Mouse (Mus musculus): ENCODE data around the gene Med12l. TPM values are rescaled to one million over a fixed set of nuclear protein-coding genes. Genes with fewer than 3 reads are reported as not detected.

The Med12l gene
- total RNA-seq, 4 experiments from 2014 or later = 6.1 to 9.3 (median 6.6) TPM

DNA sequence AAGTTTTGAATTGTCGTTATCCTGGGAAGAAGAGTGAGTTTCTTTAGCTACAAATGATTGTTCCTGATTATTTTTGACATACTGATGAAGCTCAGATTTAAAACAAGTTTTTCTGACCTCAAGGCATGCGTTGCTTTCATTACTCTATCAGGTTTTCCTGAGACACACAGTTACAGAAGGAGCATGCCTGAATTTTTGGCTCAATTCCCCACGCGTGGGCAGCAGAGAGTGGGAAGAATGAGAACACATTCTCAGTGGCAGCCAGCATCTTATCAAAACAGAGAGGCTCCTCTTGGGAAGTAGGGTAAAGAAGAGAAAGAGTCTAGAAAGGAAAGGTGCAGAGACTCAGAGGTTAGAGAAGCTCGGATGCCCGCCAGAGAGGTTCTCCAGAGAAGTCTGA lies 237.8 kb downstream of the Med12l start:
- no peak for DNase-seq (ENCODE audit: low spot score)

DNA sequence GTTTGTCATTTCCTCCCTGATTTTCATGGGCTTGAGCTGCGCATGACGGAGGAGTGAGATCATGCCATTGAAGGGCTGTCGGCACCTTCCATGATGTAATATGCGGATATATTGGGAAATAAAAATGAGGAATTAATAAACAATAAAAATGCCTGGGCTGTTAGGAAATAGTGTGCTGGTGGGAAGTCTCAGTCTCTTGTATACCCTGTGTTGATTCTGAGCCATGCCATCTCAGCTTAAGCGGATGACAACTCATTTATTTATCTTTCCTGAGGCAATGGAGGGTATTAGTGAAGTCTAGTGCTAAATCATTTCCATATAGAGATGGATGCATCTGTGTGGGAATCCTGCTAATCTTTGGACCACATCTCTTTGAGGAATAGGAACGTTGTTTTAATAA lies 242.4 kb downstream of the Med12l start:
- DNase-seq (ENCODE audit: low spot score) = no peak

DNA sequence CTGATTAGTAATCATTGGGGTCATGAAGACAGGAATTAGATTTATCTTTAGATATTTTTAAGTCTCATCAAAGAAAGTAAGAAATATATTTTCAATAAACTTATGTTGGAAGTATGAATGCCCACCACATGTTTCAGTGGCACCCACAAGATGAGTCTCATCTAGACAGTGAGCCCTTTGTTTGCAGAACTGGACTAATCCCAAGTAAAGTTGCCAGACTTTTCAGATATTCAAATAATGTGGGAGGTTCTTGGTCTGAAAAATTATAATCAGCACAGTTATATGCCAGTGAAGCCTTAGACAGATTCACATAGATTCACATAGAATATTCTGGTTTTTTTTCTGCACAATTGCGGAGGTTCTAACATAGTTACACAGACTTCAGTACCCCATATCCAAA lies 244.8 kb downstream of the Med12l start:
- DNase-seq (ENCODE audit: low spot score) = no peak

DNA sequence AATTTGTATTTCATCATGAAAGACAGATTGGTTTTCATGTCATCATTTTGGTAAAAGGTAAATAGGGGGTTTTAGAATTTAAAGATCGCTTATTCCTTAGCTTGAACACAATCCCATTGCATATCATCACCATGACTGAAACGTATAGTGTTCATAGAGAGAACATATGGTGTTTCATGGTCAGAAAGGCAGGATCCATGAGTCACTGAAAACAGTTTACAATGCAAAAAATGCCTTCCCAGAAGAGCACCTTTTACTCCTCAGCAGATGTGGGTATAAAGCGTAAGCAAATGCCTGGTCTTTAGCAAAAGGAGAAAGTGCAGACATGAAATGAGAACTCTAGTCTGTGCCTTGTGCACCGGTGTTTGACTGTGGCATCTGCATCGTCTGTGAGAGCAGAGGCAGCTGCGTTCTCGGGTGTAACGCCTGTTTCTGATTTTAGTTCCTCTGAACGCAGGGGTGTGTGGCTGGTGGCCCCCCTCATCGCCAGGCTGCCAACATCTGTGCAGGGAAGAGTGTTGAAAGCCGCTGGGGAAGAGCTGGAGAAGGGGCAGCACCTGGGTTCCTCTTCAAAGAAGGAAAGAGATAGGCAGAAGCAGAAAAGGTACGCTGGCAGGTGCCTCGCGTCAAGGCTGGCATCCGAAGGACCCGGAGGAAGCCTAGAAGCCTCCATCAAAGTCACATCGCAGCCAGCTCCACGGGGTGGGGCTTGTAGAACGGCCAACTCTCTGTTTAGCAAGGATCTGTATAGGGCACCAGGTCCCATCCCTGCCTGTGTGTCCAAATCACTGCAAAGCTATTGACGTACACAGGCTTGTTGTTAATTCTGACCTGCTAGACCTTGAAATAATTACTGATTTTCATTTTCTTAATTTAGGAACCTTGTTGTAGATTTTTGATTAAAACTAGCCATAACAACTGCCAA lies 252.4 kb downstream of the Med12l start:
- no peak for DNase-seq (ENCODE audit: low spot score)

DNA sequence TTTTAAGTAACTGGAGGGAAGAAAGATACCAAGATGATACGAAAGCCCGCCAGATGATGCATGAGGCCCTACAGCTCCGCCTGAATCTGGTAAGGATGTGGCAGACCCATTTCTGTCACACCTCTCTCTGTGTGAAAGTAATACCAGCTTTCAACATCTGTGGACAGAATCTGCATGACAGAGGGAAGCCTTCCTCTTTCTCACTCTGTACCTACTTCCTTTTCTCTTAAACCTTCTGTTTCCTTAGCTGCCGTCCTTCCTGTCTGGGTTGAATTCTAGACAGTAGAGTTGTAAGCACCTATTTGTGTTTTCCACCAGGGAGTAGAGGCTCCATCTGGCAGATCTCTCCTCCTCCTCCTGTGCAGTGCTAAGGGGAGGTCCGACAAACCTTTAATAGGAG lies 255.1 kb downstream of the Med12l start:
- no peak for DNase-seq (ENCODE audit: low spot score)

DNA sequence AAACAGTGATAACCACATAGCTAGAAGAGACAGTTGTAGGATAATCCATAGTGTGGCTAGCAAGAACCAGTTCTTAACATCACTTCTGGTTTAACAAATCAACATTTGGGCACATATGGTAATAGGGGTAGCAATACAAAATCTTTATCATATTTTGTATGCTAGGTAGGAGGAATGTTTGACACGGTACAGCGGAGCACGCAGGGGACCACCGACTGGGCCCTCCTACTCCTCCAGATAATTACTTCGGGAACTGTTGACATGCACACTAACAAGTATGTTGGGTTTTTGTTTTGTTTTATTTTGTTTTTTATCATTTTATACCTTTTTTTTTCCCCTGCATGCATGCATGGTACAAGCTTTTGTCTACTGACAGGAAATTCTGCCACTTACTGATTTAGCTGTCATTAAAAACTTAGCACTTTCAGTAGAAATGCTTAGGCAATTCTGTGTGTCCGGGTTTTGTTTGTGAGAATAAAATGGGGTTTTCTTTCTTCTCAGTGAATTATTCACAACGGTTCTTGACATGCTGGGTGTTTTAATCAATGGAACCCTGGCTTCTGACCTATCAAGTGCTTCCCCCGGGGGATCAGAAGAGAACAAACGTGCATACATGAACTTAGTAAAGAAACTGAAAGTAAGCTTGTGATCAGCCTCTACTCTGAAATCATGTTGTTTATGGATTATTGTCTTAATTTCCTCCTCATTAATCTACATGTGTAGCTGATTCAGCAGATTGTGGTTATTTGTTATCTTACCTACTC lies 256.3 kb downstream of the Med12l start:
- DNase-seq (ENCODE audit: low spot score) = no peak

DNA sequence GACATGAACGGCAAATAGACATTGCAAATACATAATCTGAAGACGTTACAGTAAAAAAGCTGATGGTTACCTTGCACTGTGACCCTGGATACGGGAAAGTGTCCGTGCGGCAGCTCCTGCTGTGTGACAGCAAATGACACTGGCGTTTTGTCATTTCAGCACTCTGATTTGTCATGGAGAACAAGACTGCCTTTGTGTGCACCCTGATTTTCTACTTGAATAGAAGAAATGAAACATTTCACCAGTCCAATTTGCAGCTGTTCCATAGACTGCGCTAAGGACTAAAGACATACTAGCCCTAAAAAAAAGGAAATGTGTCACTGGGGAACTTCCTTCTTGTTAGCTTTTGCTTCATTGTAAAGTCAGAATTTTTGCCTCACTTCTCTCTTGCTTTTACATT lies 257.1 kb downstream of the Med12l start, which contains the start of gene P2ry12:
P2ry12 (minus strand) TSS at position 168 of the 400 bp plus-strand sequence.
- DNase-seq (ENCODE audit: low spot score) = peak; percentile 21

DNA sequence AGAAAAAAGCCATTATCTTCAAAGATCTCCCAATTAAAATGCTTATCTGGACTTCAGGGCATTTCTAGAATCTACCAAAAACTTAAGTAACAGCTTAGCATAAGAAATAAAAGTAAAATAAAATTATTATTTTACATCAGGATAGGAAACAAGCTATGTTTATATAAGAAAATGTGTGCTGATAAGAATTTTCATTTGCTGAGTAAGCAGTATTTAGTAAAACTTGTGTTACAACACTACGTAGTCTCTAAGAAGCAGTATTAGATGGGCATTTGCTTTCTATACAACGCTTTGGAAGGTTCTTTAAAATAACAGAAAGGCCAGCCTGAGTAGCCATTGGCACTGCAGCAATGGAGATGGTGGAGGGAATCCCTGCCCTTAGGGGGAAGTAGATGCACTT lies 257.8 kb downstream of the Med12l start:
- DNase-seq (ENCODE audit: low spot score) = no peak

DNA sequence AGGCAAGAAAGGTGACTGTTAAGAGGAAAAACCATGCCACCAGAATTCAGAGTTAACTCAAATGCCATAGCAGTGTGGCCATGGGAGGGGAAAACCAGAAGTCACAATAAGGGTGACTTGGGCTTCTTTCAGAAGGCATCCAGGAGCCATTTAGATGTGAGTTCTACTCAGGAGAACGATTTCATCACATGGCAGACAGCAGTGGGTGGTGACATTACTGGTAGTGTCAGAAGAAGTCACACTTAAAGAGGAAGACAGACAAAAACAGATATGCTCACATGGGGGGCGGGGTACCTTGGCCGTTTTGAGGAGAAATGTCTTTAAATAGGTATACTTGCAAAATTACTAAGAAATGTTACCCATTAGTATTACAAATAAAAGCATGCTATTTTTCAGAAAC lies 258.4 kb downstream of the Med12l start:
- DNase-seq (ENCODE audit: low spot score) = no peak

DNA sequence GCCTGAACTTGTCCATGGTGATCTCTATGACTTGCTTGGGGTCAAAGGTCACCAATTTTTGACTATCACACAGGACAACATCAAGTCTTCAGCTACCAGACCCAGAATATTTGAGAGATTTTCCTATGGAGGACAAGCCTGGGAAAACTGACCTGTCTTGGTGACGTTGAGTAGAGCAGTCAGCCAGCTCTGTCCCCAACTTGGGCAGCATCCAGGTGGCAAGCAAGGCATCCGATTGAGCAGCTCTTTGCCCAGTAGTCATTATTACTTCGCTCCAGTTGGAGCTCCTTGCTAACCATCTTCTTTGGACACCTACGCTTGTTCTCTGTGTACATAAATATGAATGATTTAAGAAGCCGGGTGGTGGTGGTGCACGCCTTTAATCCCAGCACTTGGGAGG lies 265.2 kb downstream of the Med12l start:
- no peak for DNase-seq (ENCODE audit: low spot score)

DNA sequence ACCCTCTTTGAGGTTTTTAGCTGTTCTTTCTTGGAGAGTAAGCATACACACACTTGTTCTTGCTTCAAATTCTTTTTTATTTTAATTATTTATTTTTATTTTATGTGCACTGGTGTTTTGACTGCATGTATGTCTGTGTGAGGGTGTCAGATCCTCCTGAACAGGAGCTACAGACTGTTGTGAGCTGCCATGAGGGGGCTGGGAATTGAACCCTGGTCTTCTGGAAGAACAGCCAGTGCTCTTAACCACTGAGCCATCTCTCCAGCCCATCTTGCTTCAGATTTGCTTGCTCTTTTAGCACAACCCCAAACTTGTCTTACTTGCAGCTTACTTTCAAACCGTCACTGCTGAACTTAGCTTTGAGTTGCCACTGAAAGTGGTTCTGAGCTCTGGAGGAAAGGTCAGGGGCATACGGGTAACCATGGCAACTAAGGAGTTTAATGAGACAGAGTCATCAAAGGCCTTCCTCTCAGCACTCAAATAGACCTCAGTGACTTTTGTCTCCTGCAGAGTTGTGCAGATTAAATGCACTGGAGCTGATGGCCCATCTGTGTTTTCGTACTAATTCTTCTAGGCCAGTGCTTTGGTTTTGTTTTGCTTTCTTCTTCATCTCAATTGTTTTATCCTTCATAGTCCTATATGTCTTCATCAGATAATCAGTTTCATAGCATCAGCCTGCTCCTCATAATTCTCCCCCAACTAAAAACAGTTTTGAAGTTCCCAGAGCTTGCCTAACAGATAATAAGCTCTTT lies 272.1 kb downstream of the Med12l start:
- no peak for DNase-seq (ENCODE audit: low spot score)

DNA sequence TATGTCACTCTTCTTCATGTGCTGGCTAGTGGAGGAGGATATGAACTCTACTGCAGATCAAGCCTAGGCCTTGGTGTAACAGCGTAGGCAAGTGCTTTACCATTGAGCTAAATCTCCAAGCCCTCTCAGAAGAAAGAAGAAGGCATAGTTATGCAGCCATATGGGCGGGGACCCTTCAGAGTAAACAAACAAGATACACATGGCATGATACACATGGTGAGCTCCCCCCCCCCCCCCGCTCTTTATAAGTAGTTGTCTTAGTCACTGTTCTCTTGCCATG lies 272.6 kb downstream of the Med12l start:
- no peak for DNase-seq (ENCODE audit: low spot score)

DNA sequence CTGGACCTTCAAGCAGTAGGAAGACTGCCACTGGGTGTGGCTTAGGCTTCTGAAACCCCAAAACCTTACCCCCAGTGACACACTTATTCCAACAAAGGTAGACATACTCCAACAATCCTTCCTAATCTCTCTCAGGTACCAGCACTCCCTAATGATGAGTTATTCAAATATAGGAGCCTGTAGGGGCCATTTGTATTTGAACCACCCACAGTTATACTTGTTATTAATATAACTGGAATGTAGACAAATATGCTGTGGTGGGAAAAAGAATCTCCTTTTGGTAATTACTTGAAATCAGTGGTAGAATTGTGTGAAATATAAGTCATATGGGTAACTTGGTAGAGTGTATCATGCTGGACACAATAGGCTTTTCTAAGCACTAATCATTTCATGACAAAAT lies 273.0 kb downstream of the Med12l start:
- no peak for DNase-seq (ENCODE audit: low spot score)

DNA sequence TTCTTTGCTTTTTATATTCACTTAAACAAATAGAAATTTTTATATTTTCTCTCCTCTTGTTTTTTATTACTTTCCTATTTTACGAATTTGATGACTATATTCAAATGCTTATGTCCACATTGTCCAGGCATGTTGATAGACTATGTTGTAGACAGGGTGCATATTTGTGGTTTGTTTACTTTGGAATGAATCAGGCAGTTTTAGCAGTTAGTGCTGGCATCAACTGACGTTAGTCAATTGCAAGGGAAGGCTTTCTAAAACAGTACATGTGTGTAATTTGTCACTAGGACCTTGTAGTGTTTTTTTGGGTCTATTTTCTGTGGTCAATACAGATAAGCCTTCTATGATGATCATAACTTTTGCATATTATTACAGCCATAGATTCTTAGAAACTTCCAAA lies 284.9 kb downstream of the Med12l start:
- DNase-seq (ENCODE audit: low spot score) = no peak

DNA sequence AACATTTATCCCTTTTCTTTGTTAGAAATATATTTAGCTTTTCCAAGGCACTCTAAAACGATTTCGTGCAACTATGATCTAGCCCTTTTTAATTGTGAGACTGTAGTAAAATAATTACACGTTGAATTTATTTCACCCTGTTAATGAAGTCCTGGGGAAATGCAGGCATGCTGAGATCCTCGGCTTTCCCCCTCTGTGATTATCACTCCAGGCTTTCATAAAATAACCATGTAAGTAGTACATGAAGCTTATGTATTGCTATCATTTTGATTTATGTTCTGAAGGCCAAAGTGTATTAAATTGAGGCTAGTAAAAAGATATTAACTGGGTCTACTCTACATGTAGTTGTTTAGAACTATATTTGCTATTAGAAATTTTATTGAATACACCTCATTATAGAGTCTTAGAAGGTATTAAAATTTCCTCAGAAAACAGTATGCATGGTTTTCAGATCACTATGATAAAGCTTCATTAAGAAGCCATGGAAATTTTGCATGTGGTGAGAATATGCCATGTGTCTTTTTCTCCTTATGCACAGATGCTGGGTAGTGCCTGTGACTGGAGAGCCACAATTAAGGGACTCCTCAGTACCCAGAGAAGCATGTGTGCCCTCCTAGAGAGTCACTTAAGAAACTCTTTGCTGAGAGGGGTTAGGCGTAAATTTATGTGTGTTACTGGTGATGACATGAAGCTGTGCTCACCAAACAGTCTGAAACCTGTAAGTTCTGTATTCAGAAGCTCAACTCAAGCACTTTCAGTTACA lies 288.0 kb downstream of the Med12l start:
- DNase-seq (ENCODE audit: low spot score) = no peak

DNA sequence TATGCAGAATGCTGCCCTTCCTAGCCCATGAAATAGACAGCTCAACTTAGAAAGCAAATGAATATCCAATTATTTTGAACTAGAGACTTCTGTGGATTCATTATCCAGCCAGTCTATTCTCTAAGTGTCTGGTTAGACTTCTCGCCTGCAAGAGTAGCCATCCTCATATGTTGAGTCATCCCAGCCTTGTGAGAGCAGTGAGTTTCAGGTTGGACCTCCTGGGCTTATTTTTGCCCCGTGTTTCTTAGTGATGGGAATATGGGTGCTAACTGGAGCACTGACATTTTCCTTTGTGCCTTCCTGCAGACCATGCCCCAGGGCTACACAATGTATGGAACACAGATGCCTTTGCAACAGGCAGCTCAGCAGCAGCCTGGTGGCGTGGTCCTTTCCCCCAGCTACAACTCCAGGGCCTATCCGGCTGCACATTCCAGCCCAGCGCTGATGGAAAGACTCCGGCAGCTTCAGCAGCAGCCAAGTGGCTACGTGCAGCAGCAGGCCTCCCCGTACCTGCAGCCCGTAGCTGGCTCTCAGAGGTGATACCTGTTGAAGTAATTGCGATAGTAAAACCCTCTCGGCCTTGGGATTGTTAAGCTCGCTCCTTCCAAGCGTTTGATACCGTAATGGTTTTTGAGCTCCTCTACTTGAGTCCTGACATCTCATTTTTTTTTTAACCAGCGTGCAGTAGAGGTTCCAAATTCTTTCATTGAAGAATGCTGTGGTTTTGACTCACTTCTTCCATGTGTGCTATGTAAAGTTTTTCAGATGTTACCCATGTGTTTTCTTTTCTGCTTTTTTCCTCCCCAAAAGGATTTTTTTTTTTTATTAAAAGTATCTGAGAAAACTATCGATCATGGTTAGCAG lies 290.3 kb downstream of the Med12l start:
- no peak for DNase-seq (ENCODE audit: low spot score)

DNA sequence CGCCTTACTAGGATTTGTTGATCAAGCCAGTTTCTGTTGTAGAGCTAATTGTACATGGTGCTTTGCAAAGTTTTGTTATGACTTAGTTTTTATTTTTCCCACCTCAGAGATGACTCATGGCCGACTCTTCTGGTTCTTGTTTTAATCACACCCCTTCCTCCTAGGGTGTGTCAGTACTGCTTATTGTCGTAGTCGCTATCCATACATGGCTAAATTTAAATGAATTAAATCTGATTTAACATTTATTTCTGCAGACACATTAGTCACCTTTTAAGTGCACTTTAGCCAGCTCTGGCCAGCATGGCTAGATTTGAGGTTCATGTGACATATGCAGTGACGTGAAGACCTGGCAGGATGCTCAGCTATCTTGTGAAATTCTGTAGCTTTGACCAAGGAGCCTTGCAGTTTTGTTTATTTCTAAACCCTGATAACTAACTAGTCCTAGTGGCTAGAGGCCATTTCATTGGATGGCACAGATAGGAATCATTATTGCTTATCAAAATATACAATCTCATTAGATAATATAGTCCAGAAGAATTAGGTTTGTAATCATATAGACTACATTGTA lies 291.0 kb downstream of the Med12l start:
- DNase-seq (ENCODE audit: low spot score) = no peak

DNA sequence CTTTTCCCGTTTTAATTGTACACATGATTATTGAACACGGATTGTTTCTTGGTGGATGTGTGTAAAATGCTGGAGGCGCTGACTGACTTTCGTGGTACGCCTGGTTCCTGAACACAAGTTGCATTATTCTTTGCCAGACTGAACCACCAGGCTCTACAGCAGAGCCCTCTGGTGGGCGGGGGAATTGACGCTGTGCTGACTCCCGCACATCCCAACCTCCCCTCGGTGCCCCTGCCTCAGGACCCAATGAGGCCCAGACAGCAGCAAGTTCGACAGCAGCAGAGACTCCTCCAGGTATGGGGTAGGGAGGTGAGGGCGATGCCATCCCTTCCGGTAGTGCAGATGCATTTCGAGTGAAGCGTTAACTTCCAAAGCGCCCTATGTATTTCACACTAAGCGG lies 292.0 kb downstream of the Med12l start:
- DNase-seq (ENCODE audit: low spot score) = no peak

DNA sequence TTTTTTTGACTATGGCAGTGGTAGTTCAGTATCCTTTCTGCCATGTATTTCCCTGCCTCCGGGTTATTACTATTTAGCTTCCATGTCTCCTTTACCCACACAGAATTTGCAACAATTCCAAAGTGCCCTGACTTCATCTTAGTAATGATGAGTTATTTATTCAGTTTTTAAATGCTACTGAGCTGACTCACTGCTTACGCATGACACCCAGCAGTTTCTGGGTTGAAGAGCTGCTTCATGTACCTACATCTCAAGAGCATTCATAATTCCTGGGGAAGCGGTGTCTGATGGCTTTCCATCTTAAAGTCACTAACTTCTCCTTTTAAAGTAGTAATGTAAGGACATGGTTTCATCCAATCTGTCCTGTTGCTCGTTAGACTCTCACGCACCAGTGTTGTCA lies 299.3 kb downstream of the Med12l start:
- DNase-seq (ENCODE audit: low spot score) = no peak

DNA sequence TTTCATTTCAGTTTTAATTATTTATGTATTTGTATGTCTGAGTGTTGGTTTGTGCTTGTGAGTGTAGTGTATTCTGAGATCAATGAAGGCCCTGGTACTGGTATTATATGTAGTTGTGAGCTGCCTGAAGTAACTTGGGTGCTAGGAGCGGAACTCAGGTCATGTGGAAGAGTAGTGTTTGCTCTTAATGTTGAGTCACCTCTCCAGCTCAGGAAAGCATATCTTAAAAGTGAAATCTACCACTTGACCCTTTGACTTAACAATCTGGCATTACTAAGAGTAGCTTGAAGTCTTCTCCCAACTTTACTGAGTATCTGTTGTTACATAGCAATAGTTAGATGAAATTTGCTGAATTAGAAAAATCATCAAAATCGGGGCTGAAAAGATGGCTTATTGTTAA lies 299.9 kb downstream of the Med12l start:
- DNase-seq (ENCODE audit: low spot score) = no peak

Measured in heart, adult 8-10 months (tissue).